Mouse (Mus musculus) ES-E14 (cell line): ENCODE measurements around the gene Uchl5. TPM values are rescaled to one million over a fixed set of nuclear protein-coding genes. Genes with fewer than 3 reads are reported as not detected.

ENCODE experiments used
- DNase-seq: peaks from one replicate; pipeline ENCODE4 v3.0.0-alpha.2; 2013; ENCODE audit warnings: low read depth, low spot score
- H3K27ac ChIP-seq: 2 replicates; pipeline ENCODE4 v1.5.1; 2012; ENCODE audit warnings: low read depth, mild to moderate bottlenecking, low read length, moderate library complexity, mixed read lengths; ENCODE audit not compliant: poor library complexity, insufficient read depth, severe bottlenecking
- H3K36me3 ChIP-seq: 2 replicates; pipeline ENCODE4 v1.6.1; 2012; ENCODE audit warnings: mild to moderate bottlenecking, low read length, moderate library complexity, mixed read lengths; ENCODE audit not compliant: control insufficient read depth, poor library complexity, insufficient read depth, severe bottlenecking
- H3K4me1 ChIP-seq, 2 experiments: fragments of 150-350 bp in 1 of 2; sonication (generic) in 1 of 2; 2 replicates each; pipeline ENCODE4 v1.6.1; 2012; ENCODE audit warnings: low read length in 2 of 2, mild to moderate bottlenecking in 1 of 2, mixed read lengths in 1 of 2; ENCODE audit not compliant: control insufficient read depth in 2 of 2, insufficient read depth in 2 of 2, poor library complexity in 1 of 2
- H3K4me3 ChIP-seq, 2 experiments: fragments of 150-350 bp in 1 of 2; sonication (generic) in 1 of 2; 2 replicates each; pipeline ENCODE4 v1.5.1; 2012; ENCODE audit warnings: low read length in 2 of 2, low read depth in 1 of 2, mild to moderate bottlenecking in 1 of 2, mixed read lengths in 1 of 2; ENCODE audit not compliant: insufficient read depth in 1 of 2, poor library complexity in 1 of 2, severe bottlenecking in 1 of 2
- H3K9ac ChIP-seq: 2 replicates; pipeline ENCODE4 v1.6.1; 2012; ENCODE audit warnings: low read depth, mild to moderate bottlenecking, low read length, mixed read lengths; ENCODE audit not compliant: poor library complexity, insufficient read depth, severe bottlenecking
- H3K9me3 ChIP-seq: fragments of 150-350 bp; sonication (generic); 2 replicates; pipeline ENCODE4 v1.6.1; 2012; ENCODE audit warnings: low read depth, mild to moderate bottlenecking, low read length; ENCODE audit not compliant: control insufficient read depth, insufficient read depth
- CHD2 ChIP-seq: IDR thresholded peaks from 2 replicates; pipeline ENCODE4 v1.6.1; 2014; ENCODE audit warnings: mild to moderate bottlenecking, low read depth, low read length, inconsistent platforms
- HCFC1 ChIP-seq: IDR thresholded peaks from 2 replicates; pipeline ENCODE4 v1.6.1; 2012; ENCODE audit warnings: low read length, inconsistent platforms, borderline replicate concordance; ENCODE audit not compliant: insufficient read depth
- MAFK ChIP-seq: IDR thresholded peaks from 2 replicates; pipeline ENCODE4 v1.6.1; 2014; ENCODE audit warnings: mild to moderate bottlenecking, low read depth, low read length, inconsistent platforms; ENCODE audit not compliant: insufficient read depth
- ZC3H11A ChIP-seq: IDR thresholded peaks from 2 replicates; pipeline ENCODE4 v1.6.1; 2012; ENCODE audit warnings: low read depth, mild to moderate bottlenecking, inconsistent platforms, low read length, borderline replicate concordance
- ZNF384 ChIP-seq: IDR thresholded peaks from 2 replicates; pipeline ENCODE4 v1.6.1; 2012; ENCODE audit warnings: low read depth, low read length, inconsistent platforms
- in situ Hi-C, 2 experiments: fragments of 600-800 bp; cut with MboI; formaldehyde crosslinking; loops; one replicate each; pipeline ENCODE4 v1.15.1; 2025; ENCODE audit warnings: low sequenced_read_pairs in 2 of 2, inconsistent platforms in 1 of 2; ENCODE audit not compliant: unreplicated experiment in 2 of 2
- total RNA-seq: library from RNA; depleted of rRNA; stranded (reverse); fragments of 300-350 nt; gene quantifications from 2 replicates; pipeline ENCODE4 v1.2.3, GENCODE M21; 2012

Gene Uchl5
- total RNA-seq, 1 experiment: 58.5 TPM

DNA sequence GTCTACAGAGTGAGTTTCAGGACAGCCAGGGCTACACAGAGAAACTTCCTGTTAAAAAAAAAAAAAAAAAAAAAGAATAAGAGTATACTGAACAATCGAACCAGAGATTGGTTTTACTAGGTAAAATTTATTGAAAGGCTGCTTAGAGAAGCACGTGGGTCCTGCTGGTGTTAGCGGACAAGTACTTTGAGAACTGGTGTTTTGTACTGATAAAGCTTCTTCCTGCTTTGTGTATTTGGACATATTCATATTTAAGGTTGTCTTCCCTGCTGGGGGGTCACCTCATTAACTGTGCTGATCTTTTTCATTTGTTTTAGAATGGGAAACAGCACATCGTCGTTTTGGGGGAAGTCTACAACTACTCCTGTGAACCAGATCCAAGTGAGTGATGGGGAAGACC, 35.7 kb upstream of the Uchl5 start:
- Histone ChIP-seq H3K4me3 (no peak overlapping the region), H3K27ac (no peak overlapping the region), H3K36me3 (peaks cover 7% of the 10 kb centered on the region; the same call in 1 of the 2 replicates), H3K4me1 (peaks cover 0 to 7% of the 10 kb centered on the region in 2 experiments; a peak in 2 of 4 replicates), H3K9ac (no peak overlapping the region), H3K9me3 (no peaks in the 10 kb centered on the region)
- in situ Hi-C loops: no loop called here
- DNase-seq: no peak
- TF ChIP-seq ZC3H11A (no peak), MAFK (no peak), CHD2 (no peak)

DNA sequence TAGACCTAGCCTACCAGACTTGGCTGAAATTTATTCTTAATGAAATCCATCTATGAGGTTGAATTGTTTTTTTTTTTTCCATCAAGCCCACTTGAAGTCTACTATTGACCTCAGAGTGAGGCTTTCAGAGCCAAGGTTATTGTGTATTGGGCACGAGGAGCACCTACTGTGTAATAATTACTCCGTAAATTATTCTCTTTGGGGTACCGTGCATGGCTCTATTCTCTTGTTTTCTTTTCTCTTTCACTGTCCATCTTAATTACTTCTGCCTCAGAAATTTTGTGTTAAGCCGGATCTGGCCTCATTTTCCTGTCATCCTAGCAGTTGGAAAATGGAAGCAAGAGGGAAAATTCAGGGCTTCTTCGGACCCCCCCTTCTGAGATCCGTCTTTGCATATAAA, 34.9 kb upstream of the Uchl5 start:
- TF ChIP-seq ZNF384: no peak
- no peak for TF ChIP-seq HCFC1
- no peak for TF ChIP-seq MAFK
- no peak for TF ChIP-seq ZC3H11A
- TF ChIP-seq CHD2: no peak
- H3K27ac ChIP-seq: no peak overlapping the region
- H3K4me3 ChIP-seq: no peak overlapping the region
- no peaks in the 10 kb centered on the region for H3K9me3 ChIP-seq
- in situ Hi-C loops: no loop called here
- peaks cover 7% of the 10 kb centered on the region for H3K36me3 ChIP-seq
- H3K9ac ChIP-seq: no peak overlapping the region
- no peak for DNase-seq
- peaks cover 0 to 5% of the 10 kb centered on the region in 2 experiments; a peak in 2 of 4 replicates for H3K4me1 ChIP-seq

GRCm38 (mm10) chr1:143745871-143746270, 31.2 kb upstream of the Uchl5 start:
- Histone ChIP-seq H3K27ac (no peak overlapping the region; the same call in 1 of the 2 replicates), H3K9me3 (no peaks in the 10 kb centered on the region), H3K4me3 (no peak overlapping the region), H3K9ac (no peak overlapping the region), H3K36me3 (peaks cover 7% of the 10 kb centered on the region), H3K4me1 (peaks cover 0 to 5% of the 10 kb centered on the region in 2 experiments; a peak in 2 of 4 replicates)
- DNase-seq: no peak
- in situ Hi-C loops: no loop called here
- TF ChIP-seq ZNF384 (no peak), CHD2 (no peak), MAFK (no peak), HCFC1 (no peak), ZC3H11A (no peak)

GRCm38 (mm10) chr1:143762159-143762558, 14.9 kb upstream of the Uchl5 start:
- no peak for DNase-seq
- H3K9ac ChIP-seq: no peak overlapping the region
- in situ Hi-C loops: no loop called here
- no peaks in the 10 kb centered on the region for H3K9me3 ChIP-seq
- no peaks in the 10 kb centered on the region for H3K4me1 ChIP-seq
- peaks cover 6% of the 10 kb centered on the region for H3K36me3 ChIP-seq
- TF ChIP-seq ZNF384: no peak
- no peak for TF ChIP-seq HCFC1
- TF ChIP-seq ZC3H11A: no peak
- no peak for TF ChIP-seq MAFK
- no peak for TF ChIP-seq CHD2
- no peak overlapping the region for H3K27ac ChIP-seq
- H3K4me3 ChIP-seq: no peak overlapping the region

GRCm38 (mm10) chr1:143764443-143764842, 12.6 kb upstream of the Uchl5 start:
- H3K9me3 ChIP-seq: no peaks in the 10 kb centered on the region
- H3K36me3 ChIP-seq: peaks cover 6% of the 10 kb centered on the region
- H3K9ac ChIP-seq: no peak overlapping the region
- TF ChIP-seq CHD2 (no peak), MAFK (no peak), ZC3H11A (no peak), ZNF384 (no peak), HCFC1 (no peak)
- H3K4me3 ChIP-seq: no peak overlapping the region
- H3K27ac ChIP-seq: no peak overlapping the region
- DNase-seq: no peak
- in situ Hi-C loops: no loop called here
- no peaks in the 10 kb centered on the region for H3K4me1 ChIP-seq
